In genomic region chr17:14400960-14401359, GRCm38 (mm10) we compare ENCODE assay signal across 22 mouse cellular contexts.
DNase-seq lines count a peak whose midpoint lies in the region; ATAC-seq and TF ChIP-seq lines count a peak whose summit lies in the region.
"Had no signal": no experiment of that assay in that cellular context is flagged by ENCODE, and none has a peak within 500 bp of the region (broad histone marks: within the 10 kb centered on the region; RNA-seq: fewer than 3 reads in every experiment).

No protein-coding gene starts in this region.

- peaks cover 4% of the 10 kb centered on the region; the same call in 1 of the 2 replicates for H3K4me1 ChIP-seq in kidney, embryonic 16.5 days (ENCODE audit: insufficient read depth, low read length)
- H3K4me1 ChIP-seq in lung, embryonic 14.5 days (ENCODE audit: insufficient read depth), result no peaks in the 10 kb centered on the region
- no peaks in the 10 kb centered on the region for H3K4me1 ChIP-seq in lung, adult 2 months (ENCODE audit: control insufficient read depth, insufficient read depth, low read length)
- peaks cover 12% of the 10 kb centered on the region for H3K4me1 ChIP-seq in lung, embryonic 16.5 days (replicated peaks; ENCODE audit: control insufficient read depth, insufficient read depth, low read length)
- H3K4me1 ChIP-seq: hindbrain, embryonic 12.5 days; liver, embryonic 13.5 days had no signal

- H3K9ac ChIP-seq in kidney, embryonic 16.5 days (replicated peaks; ENCODE audit: low read length), result no peak overlapping the region
- no peak overlapping the region for H3K9ac ChIP-seq in lung, embryonic 14.5 days
- H3K9ac ChIP-seq in lung, embryonic 16.5 days (ENCODE audit: low read length), result no peak overlapping the region
- H3K9ac ChIP-seq: forebrain, postnatal 0 days; heart, embryonic 13.5 days; hindbrain, embryonic 12.5 days; limb, embryonic 13.5 days; liver, embryonic 13.5 days had no signal

- no peak for DNase-seq in kidney, postnatal 10 days
- DNase-seq in lung, embryonic 14.5 days, result peak; percentile 27
- no peak for DNase-seq in lung, adult 2 months
- peak; percentile 36 for DNase-seq in telencephalon, adult 2 months (ENCODE audit: low read depth, low spot score)
- DNase-seq in urinary bladder, adult 2 months (ENCODE audit: low spot score), result no peak
- DNase-seq: adrenal gland, postnatal 36 days; cerebellum, adult 11 months; cerebellum, postnatal 10 days; forebrain, postnatal 0 days; gastrocnemius, postnatal 36 days; heart, adult 2 months; heart, postnatal 14 days; liver, embryonic 13.5 days; thymus, postnatal 14 days had no signal

- no peak for TF ChIP-seq POLR2A in lung, adult 2 months (IDR thresholded peaks at IDR 0.05; ENCODE audit: borderline replicate concordance, extremely low read depth, low read depth, low read length)

- TF ChIP-seq CTCF in lung, embryonic 14.5 days (IDR thresholded peaks at IDR 0.05; ENCODE audit: low read depth), result no peak
- TF ChIP-seq CTCF in lung, adult 2 months (IDR thresholded peaks at IDR 0.05; ENCODE audit: insufficient read depth, low read length), result no peak

- no peaks in the 10 kb centered on the region for H3K36me3 ChIP-seq in kidney, embryonic 16.5 days (ENCODE audit: insufficient read depth, low read length)
- no peaks in the 10 kb centered on the region for H3K36me3 ChIP-seq in lung, embryonic 14.5 days (ENCODE audit: insufficient read depth)
- no peaks in the 10 kb centered on the region for H3K36me3 ChIP-seq in lung, embryonic 16.5 days (ENCODE audit: control insufficient read depth, insufficient read depth, low read length)
- H3K36me3 ChIP-seq: heart, embryonic 13.5 days; hindbrain, embryonic 12.5 days; liver, embryonic 13.5 days had no signal

- no peaks in the 10 kb centered on the region for H3K9me3 ChIP-seq in kidney, embryonic 16.5 days (ENCODE audit: low read length)
- H3K9me3 ChIP-seq in lung, embryonic 14.5 days (ENCODE audit: low read depth, low read length), result no peaks in the 10 kb centered on the region
- no peaks in the 10 kb centered on the region for H3K9me3 ChIP-seq in lung, embryonic 16.5 days (ENCODE audit: control insufficient read depth, low read length)
- H3K9me3 ChIP-seq: heart, embryonic 13.5 days; hindbrain, embryonic 12.5 days; limb, embryonic 13.5 days; liver, embryonic 13.5 days had no signal

- H3K27ac ChIP-seq in kidney, embryonic 16.5 days (ENCODE audit: low read length), result 0 out of 2 replicates have a peak overlapping the region, but pooled peaks have one; percentile 14
- H3K27ac ChIP-seq in lung, embryonic 14.5 days (ENCODE audit: low read depth), result no peak overlapping the region
- H3K27ac ChIP-seq in lung, embryonic 16.5 days (ENCODE audit: low read length), result peak overlapping the region; percentile 62; the same call in 1 of the 2 replicates
- H3K27ac ChIP-seq: heart, adult 2 months; heart, embryonic 13.5 days; hindbrain, embryonic 12.5 days; limb, embryonic 13.5 days; liver, embryonic 13.5 days; macrophage; stomach, postnatal 0 days had no signal

- ATAC-seq in kidney, embryonic 16.5 days (ENCODE audit: low FRiP score, low TSS enrichment), result peak; percentile 18; the same call in 1 of the 2 replicates
- peak; percentile 42; the same call in 1 of the 2 replicates for ATAC-seq in lung, embryonic 14.5 days (ENCODE audit: insufficient read depth)
- ATAC-seq in lung, embryonic 16.5 days (ENCODE audit: low read depth), result peak; percentile 80
- ATAC-seq: forebrain, postnatal 0 days; intestine, postnatal 0 days had no signal

- no peaks in the 10 kb centered on the region for H3K27me3 ChIP-seq in kidney, embryonic 16.5 days (ENCODE audit: insufficient read depth, low read length)
- no peaks in the 10 kb centered on the region for H3K27me3 ChIP-seq in lung, embryonic 14.5 days (ENCODE audit: insufficient read depth, low read length)
- no peaks in the 10 kb centered on the region for H3K27me3 ChIP-seq in lung, embryonic 16.5 days (ENCODE audit: control insufficient read depth, insufficient read depth, low read depth, low read length)
- H3K27me3 ChIP-seq: hindbrain, embryonic 12.5 days; limb, embryonic 13.5 days; liver, embryonic 13.5 days had no signal

- WGBS in kidney, embryonic 16.5 days, result 53% methylated on average over 5 of the region's 5 CpGs
- WGBS in lung, embryonic 14.5 days, result 53% methylated on average over 5 of the region's 5 CpGs
- 52% methylated on average over 5 of the region's 5 CpGs for WGBS in lung, adult 2 months
- WGBS in lung, embryonic 16.5 days, result 38% methylated on average over 5 of the region's 5 CpGs

- H3K4me2 ChIP-seq in kidney, embryonic 16.5 days (replicated peaks; ENCODE audit: low read depth, low read length), result no peak overlapping the region
- H3K4me2 ChIP-seq in lung, embryonic 14.5 days, result no peak overlapping the region
- H3K4me2 ChIP-seq in lung, embryonic 16.5 days (ENCODE audit: low read depth, low read length), result no peak overlapping the region
- H3K4me2 ChIP-seq: heart, embryonic 13.5 days; hindbrain, embryonic 12.5 days; limb, embryonic 13.5 days; liver, embryonic 13.5 days had no signal

- no peak overlapping the region for H3K4me3 ChIP-seq in kidney, embryonic 16.5 days (ENCODE audit: low read length)
- no peak overlapping the region for H3K4me3 ChIP-seq in lung, embryonic 14.5 days (ENCODE audit: low read depth, low read length)
- H3K4me3 ChIP-seq in lung, adult 2 months (replicated peaks; ENCODE audit: extremely low read depth, low read depth, low read length), result no peak overlapping the region
- no peak overlapping the region for H3K4me3 ChIP-seq in lung, embryonic 16.5 days (ENCODE audit: low read length)
- H3K4me3 ChIP-seq: heart, adult 2 months; heart, embryonic 13.5 days; hindbrain, embryonic 12.5 days; limb, embryonic 13.5 days; liver, embryonic 13.5 days had no signal

Comparison
In these comparisons a context has a peak if more than half of its experiments do, and no peak if none do; other contexts are left out.
1. DNase-seq: peak in lung, embryonic 14.5 days (single experiment) and telencephalon, adult 2 months (single experiment); none in kidney, postnatal 10 days (single experiment), lung, adult 2 months (single experiment) and urinary bladder, adult 2 months (single experiment).
2. ATAC-seq: peak in every context shown above with its lines; median percentile 80 in lung, embryonic 16.5 days; 42 in lung, embryonic 14.5 days; 18 in kidney, embryonic 16.5 days.